Mouse (Mus musculus): ENCODE results near the gene Kng2.
"Not testable (repeated sequence)": the region's sequence is repeated elsewhere in the genome, so short reads cannot be mapped to it uniquely, and the experiment has no call there.

GRCm38 (mm10) chr16:22941825-22942476 is 87.3 kb downstream of the Kng2 start:
- not testable (repeated sequence) for TF ChIP-seq CTCF (IDR thresholded peaks at IDR 0.05; ENCODE audit: extremely low read depth, insufficient read length, insufficient replicate concordance, low read depth, low read length); POLR2A (IDR thresholded peaks at IDR 0.05; ENCODE audit: low read depth, low read length)
